Mouse (Mus musculus) forebrain, embryonic 14.5 days (tissue): ENCODE data around the gene Fry. TPM values are rescaled to one million over a fixed set of nuclear protein-coding genes. Genes with fewer than 3 reads are reported as not detected.

Experiments
- ATAC-seq: fragments of 200-750 bp; cut with Nextera tagmentation; 2 replicates; pipeline ENCODE4 v1.8.0; 2017; ENCODE audit warnings: mild to moderate bottlenecking, moderate library complexity
- DNase-seq: peaks from one replicate; pipeline ENCODE4 v3.0.0-alpha.2; 2015; ENCODE audit warnings: low spot score
- H3K27ac ChIP-seq: fragments of 300-500 bp; sonication (generic); 2 replicates; pipeline ENCODE4 v1.5.1; 2014; ENCODE audit warnings: low read depth, mild to moderate bottlenecking, control low read depth, low read length, moderate library complexity
- H3K27me3 ChIP-seq: fragments of 300-500 bp; sonication (generic); replicated peaks from 2 replicates; pipeline ENCODE4 v1.6.1; 2014; ENCODE audit warnings: low read length, control low read depth, mixed read lengths; ENCODE audit not compliant: control insufficient read depth, insufficient read depth
- H3K36me3 ChIP-seq: fragments of 300-500 bp; sonication (generic); 2 replicates; pipeline ENCODE4 v1.6.1; 2014; ENCODE audit warnings: low read length, control low read depth; ENCODE audit not compliant: control insufficient read depth, insufficient read depth
- H3K4me1 ChIP-seq: fragments of 300-500 bp; sonication (generic); 2 replicates; pipeline ENCODE4 v1.6.1; 2014; ENCODE audit warnings: antibody characterized with exemption, low read length, control low read depth; ENCODE audit not compliant: control insufficient read depth, insufficient read depth
- H3K4me2 ChIP-seq: fragments of 300-500 bp; sonication (generic); 2 replicates; pipeline ENCODE4 v1.6.1; 2014; ENCODE audit warnings: mild to moderate bottlenecking, control low read depth, low read length
- H3K4me3 ChIP-seq: fragments of 300-500 bp; sonication (generic); 2 replicates; pipeline ENCODE4 v1.5.1; 2014; ENCODE audit warnings: low read depth, low read length, control low read depth
- H3K9ac ChIP-seq: fragments of 300-500 bp; sonication (generic); 2 replicates; pipeline ENCODE4 v1.6.1; 2014; ENCODE audit warnings: mild to moderate bottlenecking, low read length, control low read depth, moderate library complexity
- H3K9me3 ChIP-seq: fragments of 300-500 bp; sonication (generic); replicated peaks from 2 replicates; pipeline ENCODE4 v1.6.1; 2016; ENCODE audit warnings: low read length, control low read depth, mixed read lengths; ENCODE audit not compliant: control insufficient read depth
- WGBS: fragments of 180-500 bp; shearing (Covaris S2); extraction: QIAGEN DNeasy Blood & Tissue Kit; methylation state at CpG from one replicate; pipeline ENCODE4 v1.1.7; 2014; 5-methylcytosine and 5-hydroxymethylcytosine counted together
- polyA plus RNA-seq: library from polyadenylated mRNA; unstranded; fragments of >200 nt; fragmentation: Nextera tagmentation; extraction: Ambion mirVana; gene quantifications from 2 replicates; pipeline ENCODE4 v1.2.1, GENCODE M21; 2014

Fry gene
- polyA plus RNA-seq, 1 experiment from 2014 or later, result 27.4 TPM

- no peak overlapping the region for H3K4me2 ChIP-seq
- H3K27me3 ChIP-seq, result no peaks in the 10 kb centered on the region
- DNase-seq (no peak), ATAC-seq (no peak)
- H3K9me3 ChIP-seq, result no peaks in the 10 kb centered on the region
- no peak overlapping the region for H3K27ac ChIP-seq
- peaks cover 50% of the 10 kb centered on the region; the same call in 1 of the 2 replicates for H3K36me3 ChIP-seq
- 94% methylated on average over 2 of the region's 2 CpGs for WGBS
- H3K4me1 ChIP-seq, result no peaks in the 10 kb centered on the region
- H3K9ac ChIP-seq, result no peak overlapping the region
- H3K4me3 ChIP-seq, result no peak overlapping the region
These were observed 314.5 kb downstream of the Fry start for GRCm38 (mm10) chr5:150432960-150433359.

DNA sequence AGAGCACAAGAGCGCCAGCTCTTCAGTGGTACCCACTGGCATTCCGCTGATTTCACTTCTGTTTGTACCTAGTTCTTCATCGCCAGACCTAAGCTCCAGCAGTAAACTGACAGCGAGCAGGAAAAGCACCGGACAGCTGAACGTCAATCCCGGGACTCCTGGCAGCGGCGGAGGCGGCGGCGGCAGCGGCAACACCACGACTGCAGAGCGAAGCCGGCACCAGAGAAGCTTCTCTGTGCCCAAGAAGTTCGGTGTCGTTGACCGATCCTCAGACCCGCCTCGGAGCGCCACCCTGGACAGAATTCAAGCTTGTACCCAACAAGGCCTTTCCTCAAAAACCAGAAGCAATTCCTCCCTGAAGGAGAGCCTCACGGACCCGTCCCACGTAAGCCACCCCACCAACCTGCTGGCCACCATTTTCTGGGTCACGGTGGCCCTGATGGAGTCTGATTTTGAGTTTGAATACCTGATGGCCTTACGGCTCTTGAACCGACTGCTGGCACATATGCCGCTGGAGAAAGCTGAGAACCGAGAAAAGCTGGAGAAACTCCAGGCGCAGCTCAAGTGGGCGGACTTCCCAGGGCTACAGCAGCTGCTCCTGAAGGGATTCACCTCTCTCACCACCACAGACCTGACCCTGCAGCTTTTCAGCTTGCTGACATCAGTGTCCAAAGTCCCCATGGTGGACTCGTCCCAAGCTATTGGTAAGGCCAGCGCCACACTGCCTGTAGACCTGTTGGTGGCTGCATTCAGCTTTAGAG, 318.4 kb downstream of the Fry start:
- Histone ChIP-seq H3K36me3 (peaks cover 42% of the 10 kb centered on the region), H3K9ac (peak overlapping the region; percentile 41)
- no peak for DNase-seq

GRCm38 (mm10) chr5:150441690-150442089, 323.2 kb downstream of the Fry start:
- Histone ChIP-seq H3K4me1 (no peaks in the 10 kb centered on the region), H3K4me3 (no peak overlapping the region), H3K27ac (no peak overlapping the region), H3K27me3 (no peaks in the 10 kb centered on the region), H3K9ac (no peak overlapping the region), H3K4me2 (no peak overlapping the region), H3K36me3 (peaks cover 27% of the 10 kb centered on the region), H3K9me3 (no peaks in the 10 kb centered on the region)
- no peak for ATAC-seq
- peak; percentile 75 for DNase-seq
- WGBS, result 39% methylated on average over 7 of the region's 7 CpGs

More for the DNA sequence above, 318.4 kb downstream of the Fry start:
- Histone ChIP-seq H3K4me1 (no peaks in the 10 kb centered on the region), H3K9me3 (no peaks in the 10 kb centered on the region), H3K27ac (no peak overlapping the region), H3K27me3 (no peaks in the 10 kb centered on the region), H3K4me3 (0 out of 2 replicates have a peak overlapping the region, but pooled peaks have one; percentile 8), H3K4me2 (peak overlapping the region; percentile 43)
- ATAC-seq, result no peak
- WGBS, result 27% methylated on average over 34 of the region's 34 CpGs

DNA sequence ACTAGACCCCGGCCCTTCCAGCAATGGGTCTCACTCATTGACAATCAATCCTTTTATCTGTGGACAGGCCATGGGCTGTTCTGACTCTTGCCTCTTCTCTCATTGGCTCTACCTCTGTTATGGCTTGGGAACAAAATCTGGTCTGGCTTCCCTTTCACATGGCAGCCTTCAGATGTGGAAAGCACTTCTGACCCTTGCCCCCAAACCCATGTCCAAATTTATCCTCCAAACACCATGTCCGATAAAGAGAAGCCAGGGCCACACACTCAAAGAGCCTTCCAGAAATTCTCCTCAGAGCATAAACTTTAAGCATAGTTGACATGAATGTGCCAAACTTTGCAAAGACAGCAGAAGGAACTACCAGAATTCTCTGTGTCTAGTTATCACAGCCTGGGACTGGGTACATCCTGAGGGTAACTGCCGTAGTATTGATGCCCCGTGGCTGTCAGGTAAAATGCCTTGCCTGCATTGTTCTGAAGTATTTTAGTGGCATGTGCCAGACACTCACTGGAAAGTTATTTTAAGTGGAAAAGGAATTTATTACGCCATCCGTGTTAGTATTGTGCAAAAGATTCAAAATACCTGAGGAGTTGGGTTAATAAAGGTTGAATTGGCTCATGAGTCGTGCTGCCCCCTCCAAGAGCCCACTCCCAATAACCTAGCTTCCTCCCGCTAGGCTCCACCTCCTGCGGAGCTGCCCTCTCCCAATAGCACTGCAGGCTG, 333.0 kb downstream of the Fry start:
- Histone ChIP-seq H3K36me3 (peaks cover 62% of the 10 kb centered on the region), H3K9ac (no peak overlapping the region), H3K4me2 (no peak overlapping the region), H3K4me1 (no peaks in the 10 kb centered on the region), H3K9me3 (no peaks in the 10 kb centered on the region; the same call in 1 of the 2 replicates), H3K27me3 (no peaks in the 10 kb centered on the region), H3K4me3 (no peak overlapping the region), H3K27ac (no peak overlapping the region)
- ATAC-seq, result no peak
- 83% methylated on average over 9 of the region's 9 CpGs for WGBS
- no peak for DNase-seq

- H3K27me3 ChIP-seq, result no peaks in the 10 kb centered on the region
- WGBS, result 53% methylated on average over 1 of the region's 1 CpGs
- H3K27ac ChIP-seq, result no peak overlapping the region
- DNase-seq (no peak), ATAC-seq (no peak)
- no peaks in the 10 kb centered on the region; the same call in 1 of the 2 replicates for H3K9me3 ChIP-seq
- no peak overlapping the region for H3K4me3 ChIP-seq
- no peak overlapping the region for H3K4me2 ChIP-seq
- peaks cover 58% of the 10 kb centered on the region for H3K36me3 ChIP-seq
- no peaks in the 10 kb centered on the region for H3K4me1 ChIP-seq
- H3K9ac ChIP-seq, result no peak overlapping the region
These were observed 333.7 kb downstream of the Fry start for GRCm38 (mm10) chr5:150452004-150452626.

- Histone ChIP-seq H3K4me3 (no peak overlapping the region), H3K4me2 (no peak overlapping the region), H3K4me1 (no peaks in the 10 kb centered on the region), H3K27ac (no peak overlapping the region), H3K27me3 (no peaks in the 10 kb centered on the region), H3K36me3 (peaks cover 60% of the 10 kb centered on the region), H3K9me3 (no peaks in the 10 kb centered on the region; the same call in 1 of the 2 replicates), H3K9ac (no peak overlapping the region)
- ATAC-seq, result no peak
- DNase-seq, result no peak
These were observed 334.2 kb downstream of the Fry start for GRCm38 (mm10) chr5:150452671-150453070.

GRCm38 (mm10) chr5:150453490-150453889, 335.0 kb downstream of the Fry start:
- Histone ChIP-seq H3K4me1 (no peaks in the 10 kb centered on the region), H3K27me3 (no peaks in the 10 kb centered on the region), H3K9ac (no peak overlapping the region), H3K4me3 (no peak overlapping the region), H3K27ac (no peak overlapping the region), H3K36me3 (peaks cover 68% of the 10 kb centered on the region), H3K9me3 (no peaks in the 10 kb centered on the region; the same call in 1 of the 2 replicates), H3K4me2 (no peak overlapping the region)
- ATAC-seq, result no peak
- DNase-seq, result no peak
- 83% methylated on average over 4 of the region's 4 CpGs for WGBS

GRCm38 (mm10) chr5:150457165-150457903, 338.9 kb downstream of the Fry start:
- 91% methylated on average over 17 of the region's 17 CpGs for whole genome bisulfite sequencing
- Histone ChIP-seq H3K27ac (no peak overlapping the region), H3K4me2 (no peak overlapping the region), H3K4me3 (no peak overlapping the region), H3K9ac (no peak overlapping the region), H3K4me1 (no peaks in the 10 kb centered on the region), H3K36me3 (peaks cover 55% of the 10 kb centered on the region), H3K9me3 (peaks cover 3% of the 10 kb centered on the region; the same call in 1 of the 2 replicates), H3K27me3 (no peaks in the 10 kb centered on the region)
- DNase-seq (no peak), ATAC-seq (no peak)
